Mouse (Mus musculus) ES-Bruce4 (cell line): ENCODE results near the gene Tiam1.

Source experiments
- EP300 ChIP-seq: IDR thresholded peaks from 2 replicates; pipeline ENCODE4 v1.6.1; 2011; ENCODE audit warnings: low read depth, low read length; ENCODE audit not compliant: insufficient read depth
- POLR2A ChIP-seq: IDR thresholded peaks from one replicate; pipeline ENCODE4 v1.8.1; 2011; ENCODE audit warnings: low read length; ENCODE audit not compliant: insufficient read depth

DNA sequence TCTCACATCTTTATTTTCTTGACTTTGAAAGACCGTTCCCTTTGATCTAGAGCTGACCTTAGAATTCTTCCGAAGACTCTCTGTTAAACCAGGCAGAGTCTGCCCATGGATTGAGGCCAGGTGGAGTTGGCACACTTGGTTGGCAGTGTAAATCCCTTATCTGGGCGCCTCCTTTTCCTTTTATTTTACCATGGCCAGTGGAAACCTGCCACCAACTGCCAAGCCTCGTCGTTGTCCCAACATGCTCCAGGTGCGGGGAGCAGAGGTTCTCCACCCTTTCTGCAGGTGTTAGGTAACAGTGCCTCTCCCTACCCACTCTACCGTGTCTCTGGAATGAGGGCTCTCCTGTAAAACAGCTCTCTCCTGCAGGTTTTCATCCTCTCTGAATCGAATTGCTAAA lies 38.1 kb upstream of the Tiam1 start:
- TF ChIP-seq POLR2A (no peak), EP300 (no peak)
